Mouse (Mus musculus): Measurements from ENCODE around the gene Txlnb. TPM values are rescaled to one million over a fixed set of nuclear protein-coding genes. Genes with fewer than 3 reads are reported as not detected.

The Txlnb gene
- polyA plus RNA-seq, 2 experiments = 0.02 to 0.06 TPM

DNA sequence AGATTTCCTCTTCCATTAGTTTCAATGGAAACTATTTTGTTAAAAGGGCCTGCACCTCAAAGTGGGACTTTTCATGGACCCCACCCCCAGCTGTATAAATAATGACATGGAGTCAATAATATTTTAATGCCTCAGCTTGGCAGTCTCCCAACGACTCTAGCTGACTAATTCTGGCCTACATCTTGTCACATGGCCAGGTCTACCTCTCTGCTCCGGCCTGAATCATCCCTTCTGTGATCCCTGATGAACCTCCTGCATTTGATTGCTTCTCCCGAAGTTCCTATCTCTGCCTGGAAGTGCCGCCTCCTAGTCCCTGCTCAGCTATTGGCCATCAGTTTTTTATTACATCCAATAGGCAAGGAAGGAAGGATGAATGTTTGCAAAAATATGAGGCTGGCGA is 2.1 kb upstream of the Txlnb start:
- H3K4me1 ChIP-seq (replicated peaks; ENCODE audit: control insufficient read depth in 2 of 2, insufficient read depth in 2 of 2, low read length in 1 of 2) = peaks cover 0 to 3% of the 10 kb centered on the region in 2 experiments; a peak in 1 of 4 replicates
- no peaks in the 10 kb centered on the region for H3K36me3 ChIP-seq (replicated peaks; ENCODE audit: control insufficient read depth, insufficient read depth, low read depth)
- H3K4me2 ChIP-seq (ENCODE audit: low read depth) = no peak overlapping the region
- no peaks in the 10 kb centered on the region for H3K9me3 ChIP-seq (ENCODE audit: control insufficient read depth, low read length)
- no peak for TF ChIP-seq EP300 (IDR thresholded peaks at IDR 0.05; ENCODE audit: low read depth)
- DNase-seq (ENCODE audit: low read depth in 3 of 3, low spot score in 3 of 3) = no peak
- no peak overlapping the region for H3K9ac ChIP-seq (replicated peaks)
- H3K27ac ChIP-seq = no peak overlapping the region
- no peaks in the 10 kb centered on the region for H3K27me3 ChIP-seq (ENCODE audit: control insufficient read depth, insufficient read depth, low read length)
- no peak overlapping the region for H3K4me3 ChIP-seq (ENCODE audit: insufficient read depth in 1 of 2, low read depth in 2 of 2, low read length in 2 of 2)
- WGBS (ENCODE audit: insufficient replicate concordance) = 62% methylated on average over 5 of the region's 5 CpGs
- ATAC-seq (ENCODE audit: insufficient read depth) = no peak

GRCm38 (mm10) chr10:17794443-17794842 is 1.6 kb upstream of the Txlnb start:
- TF ChIP-seq CTCF (IDR thresholded peaks at IDR 0.05; ENCODE audit: low read depth) (no peak), EP300 (IDR thresholded peaks at IDR 0.05; ENCODE audit: low read depth) (no peak)
- 63% methylated on average over 5 of the region's 5 CpGs for WGBS (ENCODE audit: insufficient replicate concordance)
- Histone ChIP-seq H3K9me3 (ENCODE audit: control insufficient read depth, low read length) (no peaks in the 10 kb centered on the region), H3K9ac (replicated peaks) (no peak overlapping the region), H3K27me3 (ENCODE audit: control insufficient read depth, insufficient read depth, low read length) (no peaks in the 10 kb centered on the region), H3K27ac (no peak overlapping the region), H3K4me1 (replicated peaks; ENCODE audit: control insufficient read depth in 2 of 2, insufficient read depth in 2 of 2, low read length in 1 of 2) (peaks cover 0 to 3% of the 10 kb centered on the region in 2 experiments; a peak in 1 of 4 replicates), H3K36me3 (replicated peaks; ENCODE audit: control insufficient read depth, insufficient read depth, low read depth) (no peaks in the 10 kb centered on the region), H3K4me3 (ENCODE audit: insufficient read depth in 1 of 2, low read depth in 2 of 2, low read length in 2 of 2) (no peak overlapping the region), H3K4me2 (ENCODE audit: low read depth) (no peak overlapping the region)
- DNase-seq (ENCODE audit: low read depth in 3 of 3, low spot score in 3 of 3) (no peak), ATAC-seq (ENCODE audit: insufficient read depth) (no peak)

GRCm38 (mm10) chr10:17795227-17795626 is 799 bp upstream of the Txlnb start:
- Histone ChIP-seq H3K27ac (no peak overlapping the region), H3K36me3 (replicated peaks; ENCODE audit: control insufficient read depth, insufficient read depth, low read depth) (no peaks in the 10 kb centered on the region), H3K9me3 (ENCODE audit: control insufficient read depth, low read length) (no peaks in the 10 kb centered on the region), H3K4me1 (replicated peaks; ENCODE audit: control insufficient read depth in 2 of 2, insufficient read depth in 2 of 2, low read length in 1 of 2) (peaks cover 0 to 3% of the 10 kb centered on the region in 2 experiments; a peak in 1 of 4 replicates), H3K27me3 (ENCODE audit: control insufficient read depth, insufficient read depth, low read length) (no peaks in the 10 kb centered on the region), H3K4me2 (ENCODE audit: low read depth) (no peak overlapping the region), H3K9ac (replicated peaks) (no peak overlapping the region), H3K4me3 (ENCODE audit: insufficient read depth in 1 of 2, low read depth in 2 of 2, low read length in 2 of 2) (no peak overlapping the region)
- WGBS (ENCODE audit: insufficient replicate concordance) = 67% methylated on average over 4 of the region's 4 CpGs
- DNase-seq (ENCODE audit: low read depth in 3 of 3, low spot score in 3 of 3) (no peak), ATAC-seq (ENCODE audit: insufficient read depth) (no peak)
- no peak for TF ChIP-seq CTCF (IDR thresholded peaks at IDR 0.05; ENCODE audit: low read depth)
- no peak for TF ChIP-seq EP300 (IDR thresholded peaks at IDR 0.05; ENCODE audit: low read depth)

- no peak for DNase-seq (ENCODE audit: low read depth in 3 of 3, low spot score in 3 of 3)
These were observed 1.0 kb downstream of the Txlnb start for GRCm38 (mm10) chr10:17796846-17797631.

DNA sequence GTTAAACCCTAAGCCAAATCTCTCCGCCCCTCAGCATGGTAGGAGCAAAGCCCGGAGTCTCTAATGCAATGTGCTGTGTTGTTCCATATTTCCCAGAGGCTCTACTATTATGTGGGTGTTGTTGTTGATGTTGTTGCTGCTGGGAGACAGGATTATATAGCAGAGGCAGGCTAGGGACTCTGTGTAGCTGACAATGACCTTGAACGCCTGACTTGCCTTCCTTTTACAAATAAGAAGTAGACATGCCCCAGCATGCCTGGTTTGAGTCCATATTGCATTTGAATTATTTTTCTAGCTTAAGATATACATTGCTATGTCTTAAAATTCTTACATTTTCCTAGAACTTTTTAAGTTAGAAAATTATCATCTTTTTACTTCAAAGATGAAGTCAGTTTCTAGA is 1.7 kb downstream of the Txlnb start:
- 65% methylated on average over 3 of the region's 3 CpGs for WGBS (ENCODE audit: insufficient replicate concordance)
- DNase-seq (ENCODE audit: low read depth in 3 of 3, low spot score in 3 of 3) (no peak), ATAC-seq (ENCODE audit: insufficient read depth) (no peak)
- H3K4me1 ChIP-seq (replicated peaks; ENCODE audit: control insufficient read depth in 2 of 2, insufficient read depth in 2 of 2, low read length in 1 of 2) = peaks cover 0 to 3% of the 10 kb centered on the region in 2 experiments; a peak in 1 of 4 replicates
- no peak overlapping the region for H3K9ac ChIP-seq (replicated peaks)
- no peaks in the 10 kb centered on the region for H3K9me3 ChIP-seq (ENCODE audit: control insufficient read depth, low read length)
- no peaks in the 10 kb centered on the region for H3K36me3 ChIP-seq (replicated peaks; ENCODE audit: control insufficient read depth, insufficient read depth, low read depth)
- TF ChIP-seq EP300 (IDR thresholded peaks at IDR 0.05; ENCODE audit: low read depth) = no peak
- TF ChIP-seq CTCF (IDR thresholded peaks at IDR 0.05; ENCODE audit: low read depth) = no peak
- H3K27ac ChIP-seq = no peak overlapping the region
- no peaks in the 10 kb centered on the region for H3K27me3 ChIP-seq (ENCODE audit: control insufficient read depth, insufficient read depth, low read length)
- H3K4me2 ChIP-seq (ENCODE audit: low read depth) = no peak overlapping the region
- no peak overlapping the region for H3K4me3 ChIP-seq (ENCODE audit: insufficient read depth in 1 of 2, low read depth in 2 of 2, low read length in 2 of 2)

More at GRCm38 (mm10) chr10:17796846-17797631, 1.0 kb downstream of the Txlnb start:
- Histone ChIP-seq H3K4me2 (ENCODE audit: low read depth) (no peak overlapping the region), H3K27me3 (ENCODE audit: control insufficient read depth, insufficient read depth, low read length) (no peaks in the 10 kb centered on the region), H3K27ac (no peak overlapping the region), H3K9me3 (ENCODE audit: control insufficient read depth, low read length) (no peaks in the 10 kb centered on the region), H3K4me1 (replicated peaks; ENCODE audit: control insufficient read depth in 2 of 2, insufficient read depth in 2 of 2, low read length in 1 of 2) (peaks cover 0 to 3% of the 10 kb centered on the region in 2 experiments; a peak in 1 of 4 replicates), H3K9ac (replicated peaks) (no peak overlapping the region), H3K36me3 (replicated peaks; ENCODE audit: control insufficient read depth, insufficient read depth, low read depth) (no peaks in the 10 kb centered on the region), H3K4me3 (ENCODE audit: insufficient read depth in 1 of 2, low read depth in 2 of 2, low read length in 2 of 2) (no peak overlapping the region)
- TF ChIP-seq EP300 (IDR thresholded peaks at IDR 0.05; ENCODE audit: low read depth) (no peak), CTCF (IDR thresholded peaks at IDR 0.05; ENCODE audit: low read depth) (no peak)
- WGBS (ENCODE audit: insufficient replicate concordance) = 42% methylated on average over 12 of the region's 12 CpGs
- no peak for ATAC-seq (ENCODE audit: insufficient read depth)
